Mouse (Mus musculus): ENCODE measurements at regions not wholly inside any gene's neighbourhood (a gene's known extent, or its start where the extent isn't known, plus 50 kb on each side); places are given as distances from the start of the nearest gene placed in this dataset.
"Not testable (repeated sequence)": the region's sequence is repeated elsewhere in the genome, so short reads cannot be mapped to it uniquely, and the experiment has no call there.

DNA sequence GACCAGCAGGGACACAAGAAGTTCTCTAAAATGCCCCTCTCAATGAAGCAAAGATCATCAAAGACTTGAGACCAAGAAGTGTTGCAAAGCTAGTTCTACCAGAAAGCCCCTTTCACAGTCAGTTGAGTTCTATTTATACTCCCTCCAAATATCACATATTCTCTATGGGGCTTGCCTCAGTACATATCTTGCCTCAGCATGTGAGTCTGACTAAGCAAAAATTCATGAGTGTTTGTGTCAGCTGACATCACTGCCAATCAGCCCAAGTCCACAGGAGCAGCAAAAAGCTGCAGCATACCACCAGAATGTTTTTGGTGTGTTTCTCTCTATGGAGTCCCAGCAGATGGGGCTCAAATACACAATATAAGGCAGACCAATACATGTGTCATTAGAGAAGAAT lies 631.6 kb downstream of the Rpia start:
- DNase-seq = no peak

DNA sequence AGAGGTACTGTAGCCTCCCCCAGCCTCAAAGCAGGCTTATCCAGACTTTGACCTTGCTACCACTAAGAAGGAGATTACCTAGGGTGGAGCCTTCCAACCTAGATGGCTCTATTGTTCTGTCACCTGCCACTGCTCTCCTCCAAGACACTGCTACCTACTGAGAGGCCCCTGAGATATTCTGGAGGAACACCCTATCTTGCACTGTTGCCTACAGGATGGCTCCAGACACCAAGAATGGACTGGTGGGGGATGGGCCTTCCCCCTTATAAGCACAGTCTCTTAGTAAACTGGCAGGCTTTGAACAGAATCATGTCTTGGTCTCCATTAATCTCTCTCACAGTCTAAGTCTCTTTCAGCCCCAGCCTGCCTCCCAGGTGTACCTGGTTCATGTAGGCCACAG lies 636.3 kb downstream of the Rpia start:
- DNase-seq = not testable (repeated sequence)

DNA sequence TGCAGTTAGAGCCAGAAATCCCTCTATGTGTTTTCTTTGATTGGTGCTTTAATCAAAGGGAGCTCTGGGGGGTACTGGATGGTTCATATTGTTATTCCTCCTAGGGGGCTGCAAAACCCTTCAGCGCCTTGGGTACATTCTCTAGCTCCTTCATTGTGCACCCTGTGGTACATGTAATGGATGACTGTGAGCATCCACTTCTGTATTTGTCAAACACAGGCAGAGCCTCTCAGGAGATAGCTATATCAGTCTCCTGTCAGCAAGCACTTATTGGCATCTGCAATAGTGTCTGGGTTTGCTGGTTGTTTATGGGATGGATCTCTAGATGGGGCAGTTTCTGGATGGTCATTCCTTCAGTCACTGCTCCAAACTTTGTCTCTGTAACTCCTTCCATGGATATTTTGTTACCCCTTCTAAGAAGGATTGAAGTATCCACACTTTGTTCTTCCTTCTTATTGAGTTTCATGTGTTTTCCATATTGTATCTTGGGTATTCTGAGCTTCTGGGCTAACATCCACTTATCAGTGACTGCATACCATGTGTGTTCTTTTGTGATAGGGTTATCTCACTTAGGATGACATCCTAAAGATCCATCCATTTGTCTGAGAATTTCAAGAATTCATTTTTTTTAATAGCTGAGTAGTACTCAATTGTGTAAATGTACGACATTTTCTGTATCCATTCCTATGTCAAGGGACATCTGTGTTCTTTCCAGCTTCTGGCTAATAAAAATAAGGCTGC lies 640.8 kb downstream of the Rpia start:
- not testable (repeated sequence) for DNase-seq

DNA sequence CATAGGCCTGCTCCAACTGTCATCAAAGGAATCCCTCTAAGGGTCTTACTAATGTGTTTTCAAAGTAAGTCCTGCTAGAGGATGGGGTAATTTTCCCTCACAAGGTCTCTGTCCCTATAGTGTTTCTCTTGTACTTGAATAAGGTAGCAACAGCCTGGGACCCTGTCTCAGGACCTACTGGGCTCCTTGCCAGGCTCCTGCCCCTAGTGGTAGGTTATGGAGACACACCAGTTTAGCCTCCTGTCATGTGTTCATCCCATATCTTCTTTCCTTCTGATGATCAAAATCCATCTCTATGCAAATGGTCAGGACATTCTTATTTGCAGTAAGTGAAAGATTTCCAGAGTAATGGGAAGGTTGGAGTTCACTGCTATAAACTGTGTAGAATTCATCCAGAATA lies 645.0 kb downstream of the Rpia start:
- DNase-seq = peak; percentile 18

DNA sequence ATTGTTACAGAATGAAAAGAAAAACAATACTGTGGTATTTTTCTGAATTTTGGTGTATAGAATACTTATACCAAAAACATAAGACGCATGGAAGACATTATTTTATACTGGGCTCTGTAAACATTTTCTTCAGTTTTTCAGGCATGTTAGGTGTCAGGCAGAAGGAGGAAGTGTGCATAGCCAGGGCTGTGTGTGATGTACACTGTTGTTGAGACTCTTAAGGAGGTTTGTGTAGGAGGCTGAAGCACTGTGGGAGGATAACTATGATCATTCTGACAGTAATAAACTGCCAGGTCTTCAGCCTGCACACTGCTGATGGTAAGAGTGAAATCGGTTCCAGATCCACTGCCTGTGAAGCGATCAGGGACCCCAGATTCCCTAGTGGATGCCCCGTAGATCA lies 648.7 kb downstream of the Rpia start:
- not testable (repeated sequence) for DNase-seq

DNA sequence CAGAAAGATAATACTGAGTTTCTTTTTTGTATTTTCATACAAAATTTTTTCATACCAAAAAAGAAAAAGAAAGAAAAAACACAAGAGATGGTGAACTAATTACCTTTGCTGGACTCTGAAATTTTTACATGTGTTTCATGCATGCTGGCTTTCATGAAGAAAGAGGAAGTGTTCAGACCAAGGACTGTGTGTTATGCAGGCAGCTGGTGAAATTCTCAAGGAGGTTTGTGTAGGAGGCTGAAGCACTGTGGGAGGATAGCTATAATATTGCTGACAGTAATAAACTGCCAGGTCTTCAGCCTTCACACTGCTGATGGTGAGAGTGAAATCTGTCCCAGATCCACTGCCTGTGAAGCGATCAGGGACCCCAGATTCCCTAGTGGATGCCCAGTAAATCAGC lies 675.2 kb downstream of the Rpia start:
- no peak for DNase-seq

DNA sequence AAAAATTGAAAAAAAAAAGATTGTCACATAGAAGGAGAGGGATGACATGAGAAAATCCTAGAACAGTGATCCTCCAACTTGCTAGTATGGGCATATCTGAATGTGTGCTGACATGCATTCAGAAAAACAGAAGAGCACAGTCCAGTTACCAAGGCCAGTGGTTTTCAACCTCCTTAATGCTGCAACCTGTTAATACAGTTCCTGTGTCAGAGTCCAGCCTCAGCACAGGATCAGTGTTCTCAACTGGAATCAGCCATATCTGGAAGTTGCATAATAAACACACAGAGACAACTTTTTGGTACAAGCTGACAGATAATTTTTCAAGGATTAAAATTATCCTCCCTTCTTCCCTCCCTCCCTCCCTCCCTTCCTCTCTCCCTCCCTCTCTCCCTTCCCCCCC lies 680.1 kb downstream of the Rpia start:
- DNase-seq = no peak

DNA sequence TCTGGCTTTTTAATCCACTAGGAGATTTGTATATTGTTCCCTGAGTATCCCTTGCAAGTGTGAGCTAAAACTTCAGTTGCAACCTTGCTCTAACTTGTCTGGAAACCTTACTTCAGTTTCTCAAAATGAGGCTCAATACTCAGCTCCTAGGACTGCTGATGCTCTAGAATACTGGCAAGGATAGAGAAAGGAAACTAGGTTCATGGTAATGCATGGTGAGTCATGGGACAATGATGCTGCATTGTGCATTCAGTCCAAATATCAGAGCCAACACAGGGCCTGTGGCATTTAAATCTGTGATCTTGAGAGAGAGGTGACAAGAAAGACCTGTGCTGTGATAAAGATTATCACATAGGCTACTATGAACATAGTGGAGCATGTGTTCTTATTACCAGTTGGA lies 682.6 kb downstream of the Rpia start:
- not testable (repeated sequence) for DNase-seq

DNA sequence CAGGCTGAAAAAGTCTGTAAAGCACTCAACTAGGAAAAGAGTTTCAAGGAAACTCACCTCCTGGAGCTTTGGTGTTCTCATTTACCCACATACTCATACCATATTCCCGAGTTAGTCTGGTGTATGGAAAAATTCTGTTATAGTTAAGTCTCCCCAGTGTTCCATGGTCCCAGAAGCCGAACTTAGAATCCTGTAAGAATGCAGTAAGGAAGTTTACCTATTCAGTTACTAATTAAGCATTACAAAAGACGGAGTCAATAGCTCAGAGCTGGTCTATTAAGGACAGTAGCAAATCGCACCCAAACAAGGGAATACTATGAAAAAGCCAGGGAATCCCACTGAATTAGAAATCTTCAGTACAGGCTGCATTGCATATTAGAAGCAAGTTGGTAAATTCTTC lies 688.3 kb downstream of the Rpia start:
- no peak for DNase-seq

DNA sequence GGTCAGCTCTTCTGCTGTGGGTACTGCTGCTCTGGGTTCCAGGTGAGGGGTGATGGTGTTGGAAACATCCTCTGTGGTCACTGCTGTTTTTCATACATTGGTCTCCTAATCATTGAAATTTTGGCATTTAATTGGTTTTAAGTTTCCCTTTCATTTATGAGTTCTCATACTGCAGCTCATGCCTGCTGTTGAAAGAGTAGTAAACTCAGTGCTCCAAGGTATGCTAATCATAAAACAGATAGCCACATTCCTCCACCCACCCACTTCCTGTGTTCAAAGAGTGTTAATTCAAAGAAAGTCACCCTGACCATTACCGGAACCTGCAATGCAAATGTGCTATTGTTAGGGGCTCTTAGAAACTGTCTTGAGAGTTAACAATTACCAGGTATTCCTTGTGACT lies 688.9 kb downstream of the Rpia start:
- not testable (repeated sequence) for DNase-seq

DNA sequence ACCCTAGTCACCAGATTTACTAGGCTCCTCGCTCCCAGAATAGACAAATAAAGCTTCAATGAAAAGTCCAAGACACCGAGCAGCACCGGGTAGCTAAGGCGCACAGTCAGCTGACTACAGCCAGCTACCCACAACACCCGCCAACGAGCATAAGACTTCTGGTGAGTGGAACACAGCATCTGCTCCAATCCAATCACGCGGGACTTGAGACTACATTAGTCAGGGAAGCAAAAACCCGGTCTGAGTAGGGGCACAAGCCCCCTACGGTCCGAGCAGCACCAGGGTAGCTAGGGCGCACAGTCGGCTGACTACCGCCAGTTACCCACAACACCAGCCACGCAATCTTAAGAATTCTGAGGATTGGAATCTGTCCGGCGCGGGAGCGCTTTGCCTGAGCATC lies 704.0 kb downstream of the Rpia start:
- DNase-seq = no peak

DNA sequence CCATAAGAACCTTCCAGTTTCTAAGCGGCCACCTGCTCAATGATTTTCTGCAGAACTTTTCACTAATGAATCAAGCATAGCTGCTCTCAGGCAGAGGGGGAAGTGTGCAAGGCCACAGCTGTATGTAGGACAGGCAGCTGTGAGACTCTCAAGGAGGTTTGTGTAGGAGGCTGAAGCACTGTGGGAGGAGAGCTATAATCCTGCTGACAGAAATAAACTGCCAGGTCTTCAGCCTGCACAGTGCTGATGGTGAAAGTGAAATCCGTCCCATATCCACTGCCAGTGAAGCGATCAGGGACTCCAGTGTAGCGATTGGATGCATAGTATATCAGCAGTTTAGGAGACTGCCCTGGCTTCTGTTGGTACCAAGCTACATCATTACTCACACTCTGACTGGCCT lies 718.2 kb downstream of the Rpia start:
- DNase-seq = no peak

DNA sequence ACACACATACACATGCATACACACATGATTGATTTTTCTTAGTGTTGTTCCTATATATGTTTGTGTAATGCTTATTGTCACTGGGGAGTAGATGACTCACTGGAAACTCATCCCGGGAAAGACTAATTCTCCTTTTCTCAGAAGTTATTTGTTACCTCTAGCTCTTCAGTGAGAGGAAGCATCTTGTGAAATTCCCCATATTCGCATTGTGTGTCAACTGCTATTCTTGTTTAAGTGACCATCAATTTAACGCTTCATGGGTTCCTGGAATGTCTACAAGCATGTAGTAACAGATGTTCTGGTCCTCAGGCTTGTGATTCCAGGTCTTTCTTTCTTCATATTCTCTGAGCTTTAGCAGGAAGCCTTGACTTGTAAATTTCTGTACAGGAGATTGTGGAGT lies 720.0 kb downstream of the Rpia start:
- no peak for DNase-seq

DNA sequence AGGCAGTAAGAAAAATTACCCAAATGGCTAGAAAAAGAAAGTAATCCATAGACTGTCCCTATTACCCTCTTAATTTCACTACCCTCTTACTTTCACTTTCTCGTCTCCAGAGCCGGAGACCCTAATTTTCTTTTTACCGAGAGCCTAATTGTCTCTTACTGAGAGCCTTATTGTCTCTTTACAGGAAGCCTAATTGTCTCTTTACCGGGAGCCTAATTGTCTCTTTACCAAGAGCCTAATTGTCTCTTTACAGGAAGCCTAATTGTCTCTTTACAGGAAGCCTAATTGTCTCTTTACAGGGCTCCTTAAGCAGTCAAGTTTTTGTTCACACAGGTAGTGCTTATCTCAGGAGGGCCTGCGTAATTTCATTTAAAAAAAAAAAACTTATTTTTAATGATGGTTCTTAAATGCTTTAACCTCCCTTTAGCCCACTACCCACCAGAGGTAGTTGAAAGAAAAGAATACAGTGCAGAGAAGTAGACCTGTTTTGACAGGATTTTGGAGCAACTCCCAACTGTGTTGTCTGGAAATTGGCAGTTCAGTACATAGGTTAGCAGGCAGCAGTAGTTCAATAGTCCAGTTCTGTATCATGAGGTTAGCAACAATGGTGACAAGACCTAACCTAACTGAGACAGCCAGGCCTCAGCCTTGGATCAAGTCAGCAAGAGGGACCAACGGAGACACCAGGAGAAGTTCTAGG lies 724.2 kb downstream of the Rpia start:
- no peak for DNase-seq

DNA sequence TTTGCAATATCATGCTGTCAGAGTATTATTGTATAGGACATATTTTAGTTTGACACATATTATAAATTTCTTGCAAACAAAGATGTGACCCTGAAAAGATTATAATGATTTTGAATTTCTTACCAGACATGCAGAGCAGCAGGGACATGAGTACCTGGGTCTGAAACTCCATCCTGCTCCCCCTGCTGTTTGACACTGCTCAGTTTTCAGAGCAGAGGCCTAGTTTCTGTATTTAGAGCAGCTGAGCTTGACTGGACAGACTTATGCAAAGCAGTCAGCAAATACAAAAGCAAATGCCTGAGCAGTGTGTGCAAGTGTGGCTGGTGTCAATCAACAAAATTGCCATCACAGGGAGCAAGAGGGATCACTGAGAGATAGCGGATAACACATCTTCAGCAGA lies 733.0 kb downstream of the Rpia start:
- no peak for DNase-seq

DNA sequence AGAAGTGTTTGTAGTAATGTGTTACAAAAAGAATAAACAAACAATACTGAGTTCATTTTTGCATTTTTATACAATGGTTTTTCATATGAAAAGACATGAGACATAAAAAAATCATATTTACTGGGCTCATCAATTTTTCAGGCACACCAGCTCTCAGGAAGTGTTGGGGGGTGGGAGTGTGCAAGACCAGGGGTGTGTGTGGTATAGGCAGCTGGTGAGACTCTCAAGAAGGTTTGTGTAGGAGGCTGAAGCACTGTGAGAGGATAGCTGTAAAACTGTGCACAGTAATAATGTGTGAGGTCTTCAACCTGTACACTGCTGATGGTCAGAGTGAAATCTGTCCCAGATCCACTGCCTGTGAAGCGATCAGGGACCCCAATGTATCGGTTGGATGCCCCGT lies 733.7 kb downstream of the Rpia start:
- no peak for DNase-seq

DNA sequence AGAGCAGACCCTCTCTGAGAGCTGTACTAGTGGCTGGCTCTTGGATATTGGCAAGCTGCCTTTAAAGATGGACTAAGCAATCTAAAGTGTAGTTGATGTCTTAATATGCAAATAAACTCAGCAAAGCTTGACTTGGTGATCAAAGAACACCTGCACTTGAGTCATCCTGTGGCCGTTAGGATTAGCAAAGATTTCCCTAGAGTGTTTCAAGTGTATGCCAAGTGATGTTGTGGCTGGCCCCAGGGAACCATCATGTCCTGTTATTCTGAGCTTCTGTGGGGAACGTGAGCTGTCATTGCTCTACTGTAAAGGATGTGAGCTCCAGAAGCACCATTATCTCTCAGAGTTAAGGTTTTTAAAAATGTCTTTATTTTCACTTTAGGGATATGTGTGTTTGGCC lies 751.1 kb downstream of the Rpia start:
- DNase-seq = no peak

DNA sequence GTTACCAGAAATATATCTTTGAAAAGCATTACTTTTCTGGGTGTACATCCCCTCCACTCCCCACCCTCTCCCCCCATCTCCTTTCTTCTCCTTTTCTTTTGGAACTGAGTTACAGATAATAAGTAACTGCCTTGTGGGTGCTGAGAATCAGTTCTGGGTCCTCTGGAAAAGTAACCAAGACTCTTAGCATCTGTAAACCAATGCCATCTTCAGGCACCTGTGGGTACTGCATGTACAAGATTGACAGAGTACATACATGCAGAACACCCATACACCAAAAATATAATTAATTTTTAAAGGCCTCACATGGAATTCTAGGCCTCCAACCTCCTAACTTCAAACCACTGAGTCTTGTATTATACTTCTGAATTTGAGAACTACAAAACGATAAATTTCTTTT lies 758.4 kb downstream of the Rpia start:
- no peak for DNase-seq

DNA sequence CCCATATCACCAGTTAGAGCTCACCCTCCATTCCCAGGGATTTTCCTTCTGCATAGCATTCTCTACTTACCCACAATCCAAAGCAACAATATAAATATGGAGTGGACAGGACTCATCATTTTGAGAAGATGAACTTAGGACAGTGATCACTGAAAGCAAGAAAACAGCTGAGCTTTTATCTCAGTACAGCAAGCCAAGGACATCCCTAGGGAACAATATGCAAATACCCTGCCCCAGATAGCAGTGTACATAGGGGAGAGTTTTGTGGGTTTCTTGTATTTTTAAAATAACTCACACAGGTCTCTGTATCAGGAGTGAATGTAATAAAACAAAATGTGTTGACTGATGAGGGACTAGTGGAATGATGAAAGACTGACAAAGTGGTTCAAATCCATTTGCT lies 780.5 kb downstream of the Rpia start:
- DNase-seq = no peak

Data from embryo, embryonic 11 days (tissue).